Mouse (Mus musculus): Measurements from ENCODE around the gene Ube4a. TPM values are rescaled to one million over a fixed set of nuclear protein-coding genes. Genes with fewer than 3 reads are reported as not detected.

The Ube4a gene
- total and polyA plus RNA-seq, 2 experiments from 2014 or later: 9.9 to 10.7 TPM

DNA sequence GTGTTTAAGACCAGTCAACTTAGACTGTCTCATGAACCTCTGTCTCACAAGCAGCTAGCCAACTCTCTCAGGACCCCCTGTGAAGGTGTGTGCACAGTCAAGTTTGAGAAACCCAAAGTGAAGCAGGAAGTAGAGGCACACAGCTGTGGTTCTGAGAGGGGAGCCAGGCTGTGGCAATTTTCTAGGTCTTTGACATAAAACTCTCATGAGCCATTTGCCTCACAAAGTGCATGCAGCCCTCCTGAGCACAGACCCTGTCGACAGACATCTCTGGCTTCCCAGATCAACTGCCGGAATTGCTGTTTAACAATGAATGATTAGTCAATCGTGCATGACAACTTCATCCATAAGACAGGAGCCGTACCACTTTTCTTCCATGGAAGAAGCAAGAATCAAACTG lies 42.9 kb upstream of the Ube4a start:
- Histone ChIP-seq H3K4me1 (ENCODE audit: control insufficient read depth, insufficient read depth) (no peaks in the 10 kb centered on the region), H3K4me2 (ENCODE audit: low read depth, low read length) (no peak overlapping the region), H3K27ac (ENCODE audit: low read depth) (no peak overlapping the region; the same call in 1 of the 2 replicates), H3K9ac (replicated peaks; ENCODE audit: low read depth, low read length) (no peak overlapping the region), H3K27me3 (ENCODE audit: control insufficient read depth, insufficient read depth, low read length) (no peaks in the 10 kb centered on the region), H3K36me3 (replicated peaks; ENCODE audit: control insufficient read depth, insufficient read depth, low read length) (no peaks in the 10 kb centered on the region), H3K4me3 (ENCODE audit: low read depth, low read length) (peak overlapping the region; percentile 16; the same call in 1 of the 2 replicates), H3K9me3 (replicated peaks; ENCODE audit: control insufficient read depth, low read length) (no peaks in the 10 kb centered on the region)
- TF ChIP-seq CTCF (IDR thresholded peaks at IDR 0.05; ENCODE audit: low read depth) (no peak), EP300 (IDR thresholded peaks at IDR 0.05; ENCODE audit: low read depth) (no peak)
- no peak for DNase-seq (ENCODE audit: low spot score)
- ATAC-seq (ENCODE audit: insufficient read depth, low read depth): no peak
- 74% methylated on average over 4 of the region's 4 CpGs for WGBS

DNA sequence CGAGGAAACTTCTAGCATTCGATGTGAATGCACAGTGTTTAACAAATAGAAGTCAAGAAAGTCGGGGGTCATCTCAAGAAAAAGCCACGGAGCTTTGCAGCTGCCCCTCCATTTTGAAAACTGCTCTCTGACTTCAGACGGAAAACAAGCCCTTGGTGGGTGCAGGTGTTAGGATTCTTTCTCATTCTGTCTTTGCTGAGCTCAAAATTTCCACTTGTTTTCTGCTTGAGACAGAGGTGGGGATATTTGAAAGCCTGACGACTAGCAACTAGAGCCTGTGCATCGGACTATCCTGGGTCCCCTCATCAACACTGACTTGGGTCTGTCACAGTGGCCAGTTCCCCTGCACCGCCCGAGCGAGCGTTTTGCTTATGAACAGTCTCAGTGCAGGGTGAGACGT lies 42.0 kb upstream of the Ube4a start:
- Histone ChIP-seq H3K4me3 (ENCODE audit: low read depth, low read length) (no peak overlapping the region), H3K4me1 (ENCODE audit: control insufficient read depth, insufficient read depth) (no peaks in the 10 kb centered on the region), H3K36me3 (replicated peaks; ENCODE audit: control insufficient read depth, insufficient read depth, low read length) (no peaks in the 10 kb centered on the region), H3K9me3 (replicated peaks; ENCODE audit: control insufficient read depth, low read length) (no peaks in the 10 kb centered on the region), H3K27me3 (ENCODE audit: control insufficient read depth, insufficient read depth, low read length) (0 out of 2 replicates have a peak, but pooled peaks cover 6% of the 10 kb centered on the region), H3K27ac (ENCODE audit: low read depth) (no peak overlapping the region), H3K9ac (replicated peaks; ENCODE audit: low read depth, low read length) (no peak overlapping the region), H3K4me2 (ENCODE audit: low read depth, low read length) (no peak overlapping the region; the same call in 1 of the 2 replicates)
- DNase-seq (ENCODE audit: low spot score): no peak
- ATAC-seq (ENCODE audit: insufficient read depth, low read depth): no peak
- no peak for TF ChIP-seq CTCF (IDR thresholded peaks at IDR 0.05; ENCODE audit: low read depth)
- no peak for TF ChIP-seq EP300 (IDR thresholded peaks at IDR 0.05; ENCODE audit: low read depth)
- 57% methylated on average over 12 of the region's 12 CpGs for WGBS

DNA sequence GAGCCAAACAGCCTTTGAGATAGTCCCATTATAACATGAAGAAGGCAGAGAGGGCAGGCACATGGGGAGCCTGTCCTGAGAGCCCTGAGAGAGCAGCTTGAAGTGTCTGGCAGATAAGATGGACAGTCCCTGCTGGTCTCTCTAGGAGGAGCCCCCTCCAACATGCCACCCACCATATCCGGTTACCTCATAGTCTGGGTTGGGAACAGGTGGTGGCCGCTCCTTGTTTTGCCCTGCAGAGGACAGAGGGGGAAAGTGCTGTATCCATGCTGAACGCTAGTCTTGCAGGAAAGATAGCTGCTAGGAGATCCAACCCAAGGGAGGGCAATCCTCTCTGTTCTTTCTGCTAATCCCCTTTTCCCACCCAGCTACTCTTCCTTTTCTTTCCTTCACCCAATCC lies 34.8 kb upstream of the Ube4a start:
- Histone ChIP-seq H3K36me3 (replicated peaks; ENCODE audit: control insufficient read depth, insufficient read depth, low read length) (no peaks in the 10 kb centered on the region), H3K9ac (replicated peaks; ENCODE audit: low read depth, low read length) (no peak overlapping the region), H3K9me3 (replicated peaks; ENCODE audit: control insufficient read depth, low read length) (no peaks in the 10 kb centered on the region), H3K27ac (ENCODE audit: low read depth) (no peak overlapping the region), H3K4me2 (ENCODE audit: low read depth, low read length) (no peak overlapping the region), H3K4me3 (ENCODE audit: low read depth, low read length) (no peak overlapping the region), H3K27me3 (ENCODE audit: control insufficient read depth, insufficient read depth, low read length) (0 out of 2 replicates have a peak, but pooled peaks cover 10% of the 10 kb centered on the region), H3K4me1 (ENCODE audit: control insufficient read depth, insufficient read depth) (no peaks in the 10 kb centered on the region)
- 31% methylated on average over 3 of the region's 3 CpGs for WGBS
- no peak for TF ChIP-seq CTCF (IDR thresholded peaks at IDR 0.05; ENCODE audit: low read depth)
- TF ChIP-seq EP300 (IDR thresholded peaks at IDR 0.05; ENCODE audit: low read depth): no peak
- no peak for ATAC-seq (ENCODE audit: insufficient read depth, low read depth)
- no peak for DNase-seq (ENCODE audit: low spot score)

DNA sequence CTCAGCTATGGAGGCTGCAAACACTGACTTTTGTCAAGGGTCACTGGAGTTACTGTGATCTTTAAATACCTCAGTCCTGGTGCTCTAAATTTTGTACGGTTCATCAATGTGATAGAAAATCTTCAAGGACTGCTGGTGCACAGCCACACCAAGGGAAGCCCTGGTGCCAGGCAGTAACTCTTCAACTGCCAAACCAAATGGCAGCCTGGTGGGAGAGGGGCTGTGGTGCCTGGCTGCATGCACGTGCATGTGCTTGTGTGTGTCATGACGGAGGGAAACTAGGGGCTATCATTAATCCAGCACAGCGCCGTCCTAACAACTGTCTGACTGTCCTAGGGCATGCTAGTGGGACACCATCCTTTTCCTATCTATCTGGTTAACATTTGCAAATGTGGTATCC lies 34.4 kb upstream of the Ube4a start:
- no peak overlapping the region for H3K9ac ChIP-seq (replicated peaks; ENCODE audit: low read depth, low read length)
- H3K4me3 ChIP-seq (ENCODE audit: low read depth, low read length): no peak overlapping the region
- no peak for ATAC-seq (ENCODE audit: insufficient read depth, low read depth)
- no peak overlapping the region for H3K27ac ChIP-seq (ENCODE audit: low read depth)
- TF ChIP-seq CTCF (IDR thresholded peaks at IDR 0.05; ENCODE audit: low read depth): no peak
- TF ChIP-seq EP300 (IDR thresholded peaks at IDR 0.05; ENCODE audit: low read depth): no peak
- H3K4me2 ChIP-seq (ENCODE audit: low read depth, low read length): no peak overlapping the region
- WGBS: 63% methylated on average over 5 of the region's 5 CpGs
- no peak for DNase-seq (ENCODE audit: low spot score)
- H3K27me3 ChIP-seq (ENCODE audit: control insufficient read depth, insufficient read depth, low read length): 0 out of 2 replicates have a peak, but pooled peaks cover 10% of the 10 kb centered on the region
- no peaks in the 10 kb centered on the region for H3K36me3 ChIP-seq (replicated peaks; ENCODE audit: control insufficient read depth, insufficient read depth, low read length)
- H3K4me1 ChIP-seq (ENCODE audit: control insufficient read depth, insufficient read depth): no peaks in the 10 kb centered on the region
- H3K9me3 ChIP-seq (replicated peaks; ENCODE audit: control insufficient read depth, low read length): no peaks in the 10 kb centered on the region

DNA sequence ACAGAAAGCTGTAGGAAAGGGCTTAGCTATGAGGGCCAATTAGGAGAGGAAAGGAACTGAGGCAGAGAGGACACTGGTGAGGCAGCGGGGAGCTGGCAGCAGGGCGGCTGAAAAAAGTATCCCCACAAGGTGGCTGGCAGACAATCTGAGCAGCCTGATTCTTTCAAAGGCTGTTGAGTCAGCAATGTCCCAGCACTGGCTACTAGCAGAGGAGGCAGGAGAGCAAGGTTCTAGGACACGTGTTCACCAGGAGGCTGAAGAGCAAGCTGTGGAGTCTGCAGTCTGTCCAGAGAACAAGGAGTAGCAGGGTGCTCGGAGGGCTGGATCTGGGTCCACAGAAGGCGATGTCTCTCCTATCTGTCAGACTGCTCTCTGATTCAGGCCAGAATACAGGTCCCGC lies 33.8 kb upstream of the Ube4a start:
- DNase-seq (ENCODE audit: low spot score) (no peak), ATAC-seq (ENCODE audit: insufficient read depth, low read depth) (no peak)
- WGBS: 45% methylated on average over 6 of the region's 6 CpGs
- H3K27ac ChIP-seq (ENCODE audit: low read depth): no peak overlapping the region
- H3K9me3 ChIP-seq (replicated peaks; ENCODE audit: control insufficient read depth, low read length): no peaks in the 10 kb centered on the region
- no peaks in the 10 kb centered on the region for H3K4me1 ChIP-seq (ENCODE audit: control insufficient read depth, insufficient read depth)
- no peak overlapping the region for H3K9ac ChIP-seq (replicated peaks; ENCODE audit: low read depth, low read length)
- TF ChIP-seq EP300 (IDR thresholded peaks at IDR 0.05; ENCODE audit: low read depth) (no peak), CTCF (IDR thresholded peaks at IDR 0.05; ENCODE audit: low read depth) (no peak)
- no peaks in the 10 kb centered on the region for H3K36me3 ChIP-seq (replicated peaks; ENCODE audit: control insufficient read depth, insufficient read depth, low read length)
- H3K27me3 ChIP-seq (ENCODE audit: control insufficient read depth, insufficient read depth, low read length): 0 out of 2 replicates have a peak, but pooled peaks cover 10% of the 10 kb centered on the region
- H3K4me2 ChIP-seq (ENCODE audit: low read depth, low read length): no peak overlapping the region
- H3K4me3 ChIP-seq (ENCODE audit: low read depth, low read length): no peak overlapping the region

DNA sequence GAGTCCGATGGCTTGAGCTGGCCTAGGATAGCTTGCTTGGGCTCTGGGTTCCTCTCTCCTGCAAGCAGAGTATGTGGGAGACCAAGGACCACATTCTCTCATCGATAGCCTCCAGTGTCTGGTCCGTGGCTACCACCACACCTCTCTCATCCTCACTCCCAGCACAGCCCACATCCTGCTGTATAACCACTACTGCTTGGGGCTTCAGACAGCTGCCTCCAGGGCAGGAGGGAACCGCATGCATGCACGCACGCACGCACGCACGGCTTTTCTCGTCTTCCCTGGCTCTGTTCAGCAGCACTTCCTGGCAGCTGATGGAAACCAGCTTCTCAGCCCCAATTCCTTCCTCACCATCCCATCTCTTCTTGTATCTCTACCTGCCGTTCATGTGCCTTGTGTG lies 32.7 kb upstream of the Ube4a start:
- ATAC-seq (ENCODE audit: insufficient read depth, low read depth) (no peak), DNase-seq (ENCODE audit: low spot score) (no peak)
- H3K4me3 ChIP-seq (ENCODE audit: low read depth, low read length): no peak overlapping the region
- no peak overlapping the region for H3K27ac ChIP-seq (ENCODE audit: low read depth)
- no peak overlapping the region for H3K9ac ChIP-seq (replicated peaks; ENCODE audit: low read depth, low read length)
- WGBS: 59% methylated on average over 11 of the region's 11 CpGs
- H3K9me3 ChIP-seq (replicated peaks; ENCODE audit: control insufficient read depth, low read length): no peaks in the 10 kb centered on the region
- TF ChIP-seq CTCF (IDR thresholded peaks at IDR 0.05; ENCODE audit: low read depth) (no peak), EP300 (IDR thresholded peaks at IDR 0.05; ENCODE audit: low read depth) (no peak)
- H3K4me1 ChIP-seq (ENCODE audit: control insufficient read depth, insufficient read depth): no peaks in the 10 kb centered on the region
- H3K4me2 ChIP-seq (ENCODE audit: low read depth, low read length): no peak overlapping the region
- H3K36me3 ChIP-seq (replicated peaks; ENCODE audit: control insufficient read depth, insufficient read depth, low read length): no peaks in the 10 kb centered on the region
- H3K27me3 ChIP-seq (ENCODE audit: control insufficient read depth, insufficient read depth, low read length): 0 out of 2 replicates have a peak, but pooled peaks cover 10% of the 10 kb centered on the region

All from heart, postnatal 0 days (tissue).